Mouse (Mus musculus) hindbrain, embryonic 16.5 days (tissue): Measurements from ENCODE around the gene Kcna7. TPM values are rescaled to one million over a fixed set of nuclear protein-coding genes. Genes with fewer than 3 reads are reported as not detected.

ENCODE experiments used
- ATAC-seq: fragments of 200-750 bp; cut with Nextera tagmentation; 2 replicates; pipeline ENCODE4 v1.8.0; 2017; ENCODE audit warnings: moderate TSS enrichment, moderate library complexity
- H3K27ac ChIP-seq: fragments of 300-500 bp; sonication (generic); 2 replicates; pipeline ENCODE4 v1.5.1; 2014; ENCODE audit warnings: low read depth, mild to moderate bottlenecking, control low read depth, low read length, moderate library complexity
- H3K27me3 ChIP-seq: fragments of 300-500 bp; sonication (generic); replicated peaks from 2 replicates; pipeline ENCODE4 v1.6.1; 2014; ENCODE audit warnings: low read length; ENCODE audit not compliant: control insufficient read depth, insufficient read depth
- H3K36me3 ChIP-seq: fragments of 300-500 bp; sonication (generic); 2 replicates; pipeline ENCODE4 v1.6.1; 2014; ENCODE audit warnings: mild to moderate bottlenecking, low read length, moderate library complexity, mixed read lengths; ENCODE audit not compliant: control insufficient read depth, insufficient read depth
- H3K4me1 ChIP-seq: fragments of 300-500 bp; sonication (generic); 2 replicates; pipeline ENCODE4 v1.6.1; 2014; ENCODE audit warnings: low read depth, low read length; ENCODE audit not compliant: control insufficient read depth, insufficient read depth
- H3K4me2 ChIP-seq: fragments of 300-500 bp; sonication (generic); 2 replicates; pipeline ENCODE4 v1.6.1; 2014; ENCODE audit warnings: mild to moderate bottlenecking, low read length, control low read depth, moderate library complexity
- H3K4me3 ChIP-seq: fragments of 300-500 bp; sonication (generic); 2 replicates; pipeline ENCODE4 v1.5.1; 2014; ENCODE audit warnings: mild to moderate bottlenecking, low read length, control low read depth, moderate library complexity
- H3K9ac ChIP-seq: fragments of 300-500 bp; sonication (generic); 2 replicates; pipeline ENCODE4 v1.6.1; 2014; ENCODE audit warnings: low read depth, mild to moderate bottlenecking, control low read depth, low read length, moderate library complexity
- H3K9me3 ChIP-seq: fragments of 300-500 bp; sonication (generic); 2 replicates; pipeline ENCODE4 v1.6.1; 2014; ENCODE audit warnings: mild to moderate bottlenecking, low read length, moderate library complexity; ENCODE audit not compliant: control insufficient read depth
- WGBS: fragments of 180-500 bp; shearing (Covaris S2); extraction: QIAGEN DNeasy Blood & Tissue Kit; methylation state at CpG from one replicate; pipeline ENCODE4 v1.1.7; 2014; 5-methylcytosine and 5-hydroxymethylcytosine counted together
- polyA plus RNA-seq: library from polyadenylated mRNA; unstranded; fragments of >200 nt; fragmentation: Nextera tagmentation; extraction: Ambion mirVana; gene quantifications from 2 replicates; pipeline ENCODE4 v1.2.1, GENCODE M21; 2015

Kcna7 gene
- polyA plus RNA-seq, 1 experiment from 2014 or later = 0.06 TPM

DNA sequence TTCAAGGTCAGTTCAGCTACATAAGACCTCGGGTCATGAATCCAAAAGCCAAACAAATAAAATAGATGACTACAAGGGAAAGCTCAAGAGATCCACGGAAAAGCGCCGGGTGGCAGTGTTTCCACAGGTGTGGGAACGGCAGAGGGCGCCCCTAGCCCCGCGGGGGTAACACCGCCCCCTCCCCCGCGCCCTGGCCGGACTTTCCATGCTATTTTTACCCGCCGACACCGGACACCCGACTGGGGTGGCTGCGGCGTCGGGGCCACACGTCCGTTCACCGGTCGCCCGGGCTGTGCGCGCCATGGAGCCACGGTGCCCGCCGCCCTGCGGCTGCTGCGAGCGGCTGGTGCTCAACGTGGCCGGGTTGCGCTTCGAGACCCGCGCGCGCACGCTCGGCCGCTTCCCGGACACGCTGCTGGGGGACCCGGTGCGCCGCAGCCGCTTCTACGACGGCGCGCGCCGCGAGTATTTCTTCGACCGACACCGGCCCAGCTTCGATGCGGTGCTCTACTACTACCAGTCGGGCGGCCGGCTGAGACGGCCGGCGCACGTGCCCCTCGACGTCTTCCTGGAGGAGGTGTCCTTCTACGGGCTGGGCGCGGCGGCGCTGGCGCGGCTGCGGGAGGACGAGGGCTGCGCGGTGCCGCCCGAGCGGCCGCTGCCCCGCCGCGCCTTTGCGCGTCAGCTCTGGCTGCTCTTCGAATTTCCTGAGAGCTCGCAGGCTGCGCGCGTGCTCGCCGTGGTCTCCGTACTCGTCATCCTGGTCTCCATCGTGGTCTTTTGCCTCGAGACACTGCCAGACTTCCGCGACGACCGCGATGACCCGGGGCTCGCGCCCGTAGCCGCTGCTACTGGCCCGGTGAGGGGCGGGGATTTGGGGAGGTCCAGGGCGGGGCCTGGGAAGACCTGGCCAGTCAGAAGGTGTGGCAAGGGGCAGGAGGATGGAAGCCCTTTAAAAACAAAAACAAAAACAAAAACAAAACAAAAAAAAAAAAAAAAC is 1.0 kb downstream of the Kcna7 start:
- 2% methylated on average over 104 of the region's 114 CpGs for WGBS
- peaks cover 66% of the 10 kb centered on the region for H3K27me3 ChIP-seq

DNA sequence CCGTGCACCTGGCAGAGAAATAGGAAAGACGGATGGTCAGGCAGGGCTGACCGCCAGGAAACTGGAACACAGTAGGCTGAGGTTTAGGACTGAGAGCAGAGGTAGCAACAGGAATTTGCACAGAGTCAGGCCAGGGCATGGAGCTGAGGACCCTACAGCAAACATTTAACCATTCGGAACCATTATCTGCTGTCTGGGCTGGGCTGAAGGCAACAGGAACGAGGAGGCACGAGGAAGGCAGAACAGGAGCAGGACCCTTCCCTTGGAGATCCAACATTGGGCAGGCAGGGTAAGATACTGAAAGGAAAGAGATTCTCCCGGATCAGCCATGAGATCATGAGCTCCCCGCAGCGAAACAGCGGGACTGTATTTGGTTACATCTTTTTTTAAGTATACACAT is 2.4 kb downstream of the Kcna7 start:
- 82% methylated on average over 10 of the region's 10 CpGs for WGBS
- H3K9me3 ChIP-seq = no peaks in the 10 kb centered on the region
- no peak overlapping the region for H3K9ac ChIP-seq
- no peaks in the 10 kb centered on the region for H3K36me3 ChIP-seq
- H3K4me3 ChIP-seq = no peak overlapping the region
- H3K27ac ChIP-seq = no peak overlapping the region
- H3K4me1 ChIP-seq = peaks cover 7% of the 10 kb centered on the region; the same call in 1 of the 2 replicates
- H3K27me3 ChIP-seq = peaks cover 74% of the 10 kb centered on the region
- H3K4me2 ChIP-seq = no peak overlapping the region
- ATAC-seq = no peak

More for the DNA sequence above, 1.0 kb downstream of the Kcna7 start:
- H3K4me1 ChIP-seq = peaks cover 7% of the 10 kb centered on the region; the same call in 1 of the 2 replicates
- 0 out of 2 replicates have a peak, but pooled peaks have one; percentile 18 for ATAC-seq
- peak overlapping the region; percentile 38 for H3K9ac ChIP-seq
- no peaks in the 10 kb centered on the region for H3K9me3 ChIP-seq
- peak overlapping the region; percentile 38 for H3K4me3 ChIP-seq
- peak overlapping the region; percentile 58 for H3K4me2 ChIP-seq
- no peaks in the 10 kb centered on the region for H3K36me3 ChIP-seq
- no peak overlapping the region for H3K27ac ChIP-seq

- no peak overlapping the region for H3K4me3 ChIP-seq
- 69% methylated on average over 7 of the region's 7 CpGs for WGBS
- H3K4me1 ChIP-seq = peaks cover 10% of the 10 kb centered on the region
- H3K27me3 ChIP-seq = peaks cover 79% of the 10 kb centered on the region
- no peaks in the 10 kb centered on the region for H3K36me3 ChIP-seq
- no peak overlapping the region for H3K4me2 ChIP-seq
- no peaks in the 10 kb centered on the region for H3K9me3 ChIP-seq
- H3K9ac ChIP-seq = no peak overlapping the region
- ATAC-seq = no peak
- no peak overlapping the region for H3K27ac ChIP-seq
These were observed 2.9 kb downstream of the Kcna7 start for GRCm38 (mm10) chr7:45408351-45408750.

DNA sequence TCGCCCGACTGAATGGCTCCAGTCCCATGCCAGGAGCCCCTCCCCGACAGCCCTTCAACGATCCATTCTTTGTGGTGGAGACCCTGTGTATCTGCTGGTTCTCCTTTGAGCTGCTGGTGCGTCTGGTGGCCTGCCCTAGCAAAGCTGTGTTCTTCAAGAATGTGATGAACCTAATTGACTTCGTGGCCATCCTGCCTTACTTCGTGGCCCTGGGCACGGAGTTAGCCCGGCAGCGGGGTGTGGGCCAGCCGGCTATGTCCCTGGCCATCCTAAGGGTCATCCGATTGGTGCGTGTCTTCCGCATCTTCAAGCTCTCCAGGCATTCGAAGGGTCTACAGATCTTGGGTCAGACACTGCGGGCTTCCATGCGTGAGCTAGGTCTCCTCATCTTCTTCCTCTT is 3.5 kb downstream of the Kcna7 start:
- ATAC-seq = no peak
- Histone ChIP-seq H3K9me3 (no peaks in the 10 kb centered on the region), H3K36me3 (no peaks in the 10 kb centered on the region), H3K4me2 (no peak overlapping the region), H3K4me3 (no peak overlapping the region), H3K4me1 (peaks cover 16% of the 10 kb centered on the region), H3K9ac (no peak overlapping the region), H3K27me3 (peaks cover 84% of the 10 kb centered on the region), H3K27ac (no peak overlapping the region)
- 88% methylated on average over 17 of the region's 17 CpGs for WGBS

DNA sequence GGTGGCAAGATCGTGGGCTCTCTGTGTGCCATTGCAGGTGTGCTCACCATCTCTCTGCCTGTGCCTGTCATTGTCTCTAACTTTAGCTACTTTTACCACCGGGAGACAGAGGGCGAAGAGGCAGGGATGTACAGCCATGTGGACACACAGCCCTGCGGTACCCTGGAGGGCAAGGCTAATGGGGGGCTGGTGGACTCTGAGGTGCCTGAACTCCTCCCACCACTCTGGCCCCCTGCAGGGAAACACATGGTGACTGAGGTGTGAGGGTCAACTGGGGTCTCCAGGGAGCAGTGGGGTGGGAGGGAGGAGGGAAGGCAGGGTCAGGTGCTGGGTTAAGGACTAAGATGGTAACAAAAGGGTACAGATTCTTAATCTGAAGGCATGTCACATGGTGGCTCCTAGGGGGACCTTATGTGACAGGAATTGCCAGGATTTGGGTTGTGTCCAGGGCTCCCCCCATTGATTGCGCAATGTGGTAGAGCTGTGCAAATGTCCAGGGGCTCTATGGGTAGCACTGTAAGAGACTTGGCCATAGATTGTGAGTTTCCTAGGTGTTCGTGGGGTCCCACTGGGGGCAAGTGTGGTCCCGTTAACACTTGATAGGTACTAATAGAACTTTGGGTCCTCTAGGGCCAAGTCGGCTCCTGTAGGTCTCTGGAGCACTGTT is 4.2 kb downstream of the Kcna7 start:
- 83% methylated on average over 8 of the region's 8 CpGs for WGBS
- no peak overlapping the region for H3K9ac ChIP-seq
- no peaks in the 10 kb centered on the region for H3K9me3 ChIP-seq
- peaks cover 19% of the 10 kb centered on the region for H3K4me1 ChIP-seq
- peaks cover 90% of the 10 kb centered on the region for H3K27me3 ChIP-seq
- no peaks in the 10 kb centered on the region for H3K36me3 ChIP-seq
- H3K4me2 ChIP-seq = no peak overlapping the region
- H3K4me3 ChIP-seq = no peak overlapping the region
- no peak overlapping the region for H3K27ac ChIP-seq
- ATAC-seq = no peak

GRCm38 (mm10) chr7:45412421-45412820 is 7.0 kb downstream of the Kcna7 start:
- Histone ChIP-seq H3K4me3 (no peak overlapping the region), H3K27ac (no peak overlapping the region), H3K4me1 (peaks cover 15% of the 10 kb centered on the region), H3K9me3 (no peaks in the 10 kb centered on the region), H3K36me3 (no peaks in the 10 kb centered on the region), H3K27me3 (peaks cover 90% of the 10 kb centered on the region), H3K4me2 (no peak overlapping the region), H3K9ac (no peak overlapping the region)
- no peak for ATAC-seq
- whole genome bisulfite sequencing = 86% methylated on average over 2 of the region's 2 CpGs

GRCm38 (mm10) chr7:45413113-45413863 is 7.8 kb downstream of the Kcna7 start, which contains the start of gene Ntf5:
TSS of gene Ntf5 (plus strand) at chr7:45413695.
- H3K27me3 ChIP-seq = peaks cover 90% of the 10 kb centered on the region
- no peaks in the 10 kb centered on the region for H3K36me3 ChIP-seq
- no peaks in the 10 kb centered on the region for H3K9me3 ChIP-seq
- no peak within 1 kb of the TSS for H3K27ac ChIP-seq
- peak within 1 kb of the TSS; percentile 92 for H3K4me2 ChIP-seq
- peak; percentile 43 for ATAC-seq
- 3% methylated on average over 38 of the region's 45 CpGs for WGBS
- peaks cover 15% of the 10 kb centered on the region for H3K4me1 ChIP-seq
- peak within 1 kb of the TSS; percentile 68 for H3K9ac ChIP-seq
- H3K4me3 ChIP-seq = peak within 1 kb of the TSS; percentile 53

- H3K9ac ChIP-seq = peak overlapping the region; percentile 68
- no peaks in the 10 kb centered on the region for H3K9me3 ChIP-seq
- WGBS = 2% methylated on average over 27 of the region's 27 CpGs
- no peak overlapping the region for H3K27ac ChIP-seq
- ATAC-seq = no peak
- peaks cover 90% of the 10 kb centered on the region for H3K27me3 ChIP-seq
- H3K36me3 ChIP-seq = no peaks in the 10 kb centered on the region
- H3K4me3 ChIP-seq = peak overlapping the region; percentile 53
- peak overlapping the region; percentile 92 for H3K4me2 ChIP-seq
- peaks cover 15% of the 10 kb centered on the region for H3K4me1 ChIP-seq
These were observed 8.6 kb downstream of the Kcna7 start for GRCm38 (mm10) chr7:45413864-45414739.
